Mouse (Mus musculus) embryonic facial prominence, embryonic 14.5 days (tissue): ENCODE measurements around the gene Wipi1. TPM values are rescaled to one million over a fixed set of nuclear protein-coding genes. Genes with fewer than 3 reads are reported as not detected.
A peak's percentile ranks its signal among the peaks of the same experiment; 100 is the strongest.

ENCODE experiments used
- ATAC-seq: fragments of 200-750 bp; cut with Nextera tagmentation; 2 replicates; pipeline ENCODE4 v1.8.0; 2017; ENCODE audit warnings: low read depth, moderate number of reproducible peaks, moderate TSS enrichment
- DNase-seq: peaks from one replicate; pipeline ENCODE4 v3.0.0-alpha.2; 2015; ENCODE audit warnings: low spot score
- H3K27ac ChIP-seq: fragments of 300-500 bp; sonication (generic); replicated peaks from 2 replicates; pipeline ENCODE4 v1.5.1; 2014; ENCODE audit warnings: low read depth, mild to moderate bottlenecking, low read length, moderate library complexity
- H3K27me3 ChIP-seq: fragments of 300-500 bp; sonication (generic); replicated peaks from 2 replicates; pipeline ENCODE4 v1.6.1; 2014; ENCODE audit warnings: low read length; ENCODE audit not compliant: control insufficient read depth, insufficient read depth
- H3K36me3 ChIP-seq: fragments of 300-500 bp; sonication (generic); 2 replicates; pipeline ENCODE4 v1.6.1; 2014; ENCODE audit warnings: low read length, mixed read lengths; ENCODE audit not compliant: control insufficient read depth, insufficient read depth
- H3K4me1 ChIP-seq: fragments of 300-500 bp; sonication (generic); 2 replicates; pipeline ENCODE4 v1.6.1; 2014; ENCODE audit warnings: antibody characterized with exemption, low read length; ENCODE audit not compliant: control insufficient read depth, insufficient read depth
- H3K4me2 ChIP-seq: fragments of 300-500 bp; sonication (generic); 2 replicates; pipeline ENCODE4 v1.6.1; 2014; ENCODE audit warnings: low read depth, mild to moderate bottlenecking, low read length, moderate library complexity, mixed read lengths
- H3K4me3 ChIP-seq: fragments of 300-500 bp; sonication (generic); 2 replicates; pipeline ENCODE4 v1.5.1; 2014; ENCODE audit warnings: low read depth, mild to moderate bottlenecking, low read length
- H3K9ac ChIP-seq: fragments of 300-500 bp; sonication (generic); 2 replicates; pipeline ENCODE4 v1.6.1; 2014; ENCODE audit warnings: low read depth, mild to moderate bottlenecking, low read length, moderate library complexity, mixed read lengths
- H3K9me3 ChIP-seq: fragments of 300-500 bp; sonication (generic); 2 replicates; pipeline ENCODE4 v1.6.1; 2016; ENCODE audit warnings: low read length; ENCODE audit not compliant: control insufficient read depth
- WGBS: fragments of 180-500 bp; shearing (Covaris S2); extraction: QIAGEN DNeasy Blood & Tissue Kit; methylation state at CpG from one replicate; pipeline ENCODE4 v1.1.7; 2014; 5-methylcytosine and 5-hydroxymethylcytosine counted together
- polyA plus RNA-seq: library from polyadenylated mRNA; unstranded; fragments of >200 nt; fragmentation: Nextera tagmentation; extraction: Ambion mirVana; gene quantifications from 2 replicates; pipeline ENCODE4 v1.2.1, GENCODE M21; 2014

The Wipi1 gene
- polyA plus RNA-seq, 1 experiment from 2014 or later = 36.1 TPM

DNA sequence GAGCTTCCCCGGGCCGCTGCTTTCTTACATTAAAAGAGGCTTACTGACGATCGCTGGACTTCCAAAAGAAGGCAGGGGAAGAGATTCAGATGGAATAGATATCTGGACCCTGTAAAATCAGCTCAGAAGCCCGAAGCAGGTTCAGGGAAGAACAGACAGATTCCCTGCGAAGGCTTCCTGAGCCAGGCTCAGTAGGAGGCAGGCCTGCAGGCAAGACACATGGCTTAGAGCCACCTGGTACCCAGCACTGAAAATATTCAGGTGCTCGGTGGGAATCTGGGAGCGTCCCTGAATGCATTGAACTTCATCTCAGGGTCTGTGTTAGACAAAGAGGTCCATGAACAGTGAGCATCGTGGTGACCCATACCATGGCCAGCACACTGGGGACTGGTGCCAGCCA lies 31.8 kb downstream of the Wipi1 start:
- Histone ChIP-seq H3K36me3 (peaks cover 79% of the 10 kb centered on the region), H3K27me3 (no peaks in the 10 kb centered on the region), H3K9ac (no peak overlapping the region), H3K4me2 (no peak overlapping the region), H3K4me1 (no peaks in the 10 kb centered on the region), H3K27ac (no peak overlapping the region), H3K4me3 (no peak overlapping the region), H3K9me3 (no peaks in the 10 kb centered on the region)
- WGBS = 82% methylated on average over 9 of the region's 9 CpGs
- DNase-seq (no peak), ATAC-seq (no peak)

- H3K36me3 ChIP-seq = peaks cover 64% of the 10 kb centered on the region
- no peaks in the 10 kb centered on the region for H3K4me1 ChIP-seq
- ATAC-seq = no peak
- H3K9me3 ChIP-seq = no peaks in the 10 kb centered on the region
- H3K27ac ChIP-seq = no peak overlapping the region
- DNase-seq = no peak
- H3K4me3 ChIP-seq = no peak overlapping the region
- no peak overlapping the region for H3K4me2 ChIP-seq
- WGBS = 77% methylated on average over 3 of the region's 3 CpGs
- no peak overlapping the region for H3K9ac ChIP-seq
- H3K27me3 ChIP-seq = no peaks in the 10 kb centered on the region
Observed at GRCm38 (mm10) chr11:109578536-109578935, 33.2 kb downstream of the Wipi1 start.

DNA sequence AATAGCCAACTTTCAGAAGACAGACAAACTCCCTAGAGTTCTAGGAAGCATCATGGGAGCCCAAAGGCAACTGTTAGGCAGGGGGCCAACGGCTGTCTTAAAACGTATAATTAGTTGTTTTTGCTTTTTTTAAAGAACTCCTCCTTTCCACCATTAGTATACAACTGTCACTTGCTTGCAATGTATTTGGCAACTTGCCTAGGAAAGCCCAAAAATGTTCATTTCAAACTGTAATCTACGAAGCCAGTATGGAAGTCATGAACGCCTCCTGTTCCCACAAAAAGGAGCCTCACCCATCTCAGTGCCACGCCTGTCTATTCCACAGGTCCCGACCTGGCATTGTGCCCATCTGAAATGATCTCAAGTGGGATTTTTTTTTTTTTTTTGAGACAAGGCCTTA lies 35.9 kb downstream of the Wipi1 start:
- H3K4me2 ChIP-seq = no peak overlapping the region
- no peak overlapping the region for H3K9ac ChIP-seq
- DNase-seq = peak; percentile 56
- no peaks in the 10 kb centered on the region for H3K9me3 ChIP-seq
- peaks cover 48% of the 10 kb centered on the region for H3K36me3 ChIP-seq
- no peaks in the 10 kb centered on the region for H3K27me3 ChIP-seq
- WGBS = 78% methylated on average over 6 of the region's 6 CpGs
- no peak overlapping the region for H3K27ac ChIP-seq
- H3K4me1 ChIP-seq = no peaks in the 10 kb centered on the region
- ATAC-seq = no peak
- no peak overlapping the region for H3K4me3 ChIP-seq

- H3K4me3 ChIP-seq = no peak overlapping the region
- H3K4me2 ChIP-seq = no peak overlapping the region
- no peaks in the 10 kb centered on the region for H3K27me3 ChIP-seq
- no peaks in the 10 kb centered on the region for H3K9me3 ChIP-seq
- 82% methylated on average over 2 of the region's 2 CpGs for WGBS
- H3K36me3 ChIP-seq = peaks cover 43% of the 10 kb centered on the region
- no peak overlapping the region for H3K27ac ChIP-seq
- no peak for DNase-seq
- no peaks in the 10 kb centered on the region for H3K4me1 ChIP-seq
- ATAC-seq = no peak
- no peak overlapping the region for H3K9ac ChIP-seq
Observed at GRCm38 (mm10) chr11:109574604-109575003, 37.2 kb downstream of the Wipi1 start.

- H3K27me3 ChIP-seq = no peaks in the 10 kb centered on the region
- H3K4me1 ChIP-seq = no peaks in the 10 kb centered on the region
- no peak overlapping the region for H3K9ac ChIP-seq
- DNase-seq = no peak
- ATAC-seq = no peak
- no peak overlapping the region for H3K4me3 ChIP-seq
- 81% methylated on average over 11 of the region's 11 CpGs for WGBS
- H3K27ac ChIP-seq = no peak overlapping the region
- no peaks in the 10 kb centered on the region for H3K9me3 ChIP-seq
- peaks cover 20% of the 10 kb centered on the region for H3K36me3 ChIP-seq
- no peak overlapping the region for H3K4me2 ChIP-seq
Observed at GRCm38 (mm10) chr11:109572051-109572450, 39.7 kb downstream of the Wipi1 start.

DNA sequence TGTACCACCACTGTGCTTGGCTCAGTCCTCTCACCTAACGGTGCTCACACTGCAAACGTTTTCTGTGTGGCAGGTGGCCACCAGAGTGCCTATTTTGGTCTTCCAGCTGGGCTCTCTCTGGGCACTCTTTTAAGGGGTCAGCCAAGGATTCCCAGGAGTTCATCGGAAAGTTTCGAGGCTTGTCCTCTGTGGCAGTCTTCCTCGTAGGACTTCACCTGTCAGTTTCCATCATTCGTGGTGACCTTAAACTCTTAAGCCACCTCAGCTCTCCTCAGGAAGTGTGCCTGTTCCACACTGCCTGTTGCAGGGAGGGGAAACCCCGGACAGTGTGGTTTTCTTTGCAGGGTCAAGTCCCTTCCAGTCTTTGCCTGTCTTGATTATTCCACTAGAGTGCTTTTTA lies 42.0 kb downstream of the Wipi1 start:
- Histone ChIP-seq H3K36me3 (peaks cover 6% of the 10 kb centered on the region; the same call in 1 of the 2 replicates), H3K9ac (no peak overlapping the region), H3K27me3 (no peaks in the 10 kb centered on the region), H3K4me3 (no peak overlapping the region), H3K27ac (no peak overlapping the region), H3K4me1 (no peaks in the 10 kb centered on the region), H3K4me2 (no peak overlapping the region), H3K9me3 (no peaks in the 10 kb centered on the region)
- no peak for ATAC-seq
- WGBS = 72% methylated on average over 7 of the region's 7 CpGs
- DNase-seq = no peak

- H3K36me3 ChIP-seq = peaks cover 6% of the 10 kb centered on the region; the same call in 1 of the 2 replicates
- WGBS = 62% methylated on average over 12 of the region's 12 CpGs
- no peak overlapping the region for H3K4me2 ChIP-seq
- H3K27me3 ChIP-seq = no peaks in the 10 kb centered on the region
- no peak overlapping the region for H3K27ac ChIP-seq
- no peaks in the 10 kb centered on the region for H3K9me3 ChIP-seq
- no peak overlapping the region for H3K9ac ChIP-seq
- DNase-seq (no peak), ATAC-seq (no peak)
- no peak overlapping the region for H3K4me3 ChIP-seq
- no peaks in the 10 kb centered on the region for H3K4me1 ChIP-seq
Observed at GRCm38 (mm10) chr11:109569007-109569618, 42.7 kb downstream of the Wipi1 start.

GRCm38 (mm10) chr11:109564466-109565214 lies 47.1 kb downstream of the Wipi1 start:
- H3K4me3 ChIP-seq = no peak overlapping the region
- 0 out of 2 replicates have a peak, but pooled peaks have one; percentile 17 for ATAC-seq
- H3K4me2 ChIP-seq = no peak overlapping the region
- peak; percentile 57 for DNase-seq
- no peaks in the 10 kb centered on the region for H3K27me3 ChIP-seq
- H3K36me3 ChIP-seq = no peaks in the 10 kb centered on the region
- no peak overlapping the region for H3K9ac ChIP-seq
- H3K9me3 ChIP-seq = no peaks in the 10 kb centered on the region
- peaks cover 17% of the 10 kb centered on the region for H3K4me1 ChIP-seq
- 71% methylated on average over 15 of the region's 15 CpGs for WGBS
- H3K27ac ChIP-seq = no peak overlapping the region

- Histone ChIP-seq H3K9me3 (no peaks in the 10 kb centered on the region), H3K4me3 (no peak overlapping the region), H3K27ac (no peak overlapping the region), H3K4me1 (peaks cover 17% of the 10 kb centered on the region), H3K9ac (no peak overlapping the region), H3K36me3 (no peaks in the 10 kb centered on the region), H3K27me3 (no peaks in the 10 kb centered on the region), H3K4me2 (no peak overlapping the region)
- ATAC-seq (no peak), DNase-seq (no peak)
- 84% methylated on average over 4 of the region's 4 CpGs for WGBS
Observed at GRCm38 (mm10) chr11:109563708-109564107, 48.1 kb downstream of the Wipi1 start.
